Mouse (Mus musculus): ENCODE results near the gene Klhl31.

DNA sequence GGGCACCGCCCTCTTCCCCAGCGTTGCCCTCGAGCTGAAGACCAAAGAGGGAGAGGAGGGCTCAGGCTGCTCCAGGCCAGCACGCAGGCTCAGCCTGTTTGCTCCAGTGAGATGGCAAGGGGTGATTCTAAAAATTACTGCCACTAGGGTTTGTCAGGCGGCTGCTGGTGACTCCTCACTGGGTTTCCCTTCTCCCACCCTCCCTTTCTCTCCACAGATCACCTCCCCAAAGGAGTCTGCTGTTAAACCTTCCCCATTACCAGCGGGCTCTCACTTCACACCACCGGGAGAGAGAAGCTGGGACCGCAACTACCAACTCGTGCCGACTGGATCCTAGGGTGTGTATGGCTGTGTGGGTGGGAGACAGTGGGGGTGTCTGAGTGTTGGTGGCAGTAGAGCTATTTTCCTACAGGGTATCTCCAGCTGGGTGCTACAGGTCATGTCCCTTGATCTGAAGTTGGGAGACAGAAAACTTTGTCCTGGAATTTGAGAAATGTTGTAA, at the start of gene Klhl31:
- TF ChIP-seq CTCF (IDR thresholded peaks at IDR 0.05; ENCODE audit: control insufficient read depth, insufficient read depth, insufficient read length) = no peak
- no peak for TF ChIP-seq MAX (IDR thresholded peaks at IDR 0.05)
